Mouse (Mus musculus): ENCODE measurements around the gene Trappc3l.

The Trappc3l gene

DNA sequence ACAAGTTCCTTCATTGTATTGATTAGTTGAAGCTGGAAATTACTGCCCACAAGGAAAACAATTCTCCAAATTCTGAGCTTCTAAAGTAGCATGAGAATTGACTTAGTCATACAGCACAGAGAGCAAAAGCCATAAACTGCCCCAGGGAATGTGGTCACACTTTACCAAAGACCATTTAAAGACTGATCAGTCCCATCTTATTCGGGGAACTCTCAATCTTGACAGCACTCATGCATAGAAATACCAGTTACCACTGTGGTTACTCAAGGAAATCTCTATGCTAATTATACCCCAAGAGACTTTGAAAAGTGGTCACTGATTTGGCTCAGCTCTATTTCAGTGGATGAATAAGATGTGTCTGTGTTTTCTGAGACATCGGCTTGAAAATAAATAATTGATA, 57.8 kb downstream of the Trappc3l start:
- DNase-seq (ENCODE audit: low read depth, low spot score): no peak

DNA sequence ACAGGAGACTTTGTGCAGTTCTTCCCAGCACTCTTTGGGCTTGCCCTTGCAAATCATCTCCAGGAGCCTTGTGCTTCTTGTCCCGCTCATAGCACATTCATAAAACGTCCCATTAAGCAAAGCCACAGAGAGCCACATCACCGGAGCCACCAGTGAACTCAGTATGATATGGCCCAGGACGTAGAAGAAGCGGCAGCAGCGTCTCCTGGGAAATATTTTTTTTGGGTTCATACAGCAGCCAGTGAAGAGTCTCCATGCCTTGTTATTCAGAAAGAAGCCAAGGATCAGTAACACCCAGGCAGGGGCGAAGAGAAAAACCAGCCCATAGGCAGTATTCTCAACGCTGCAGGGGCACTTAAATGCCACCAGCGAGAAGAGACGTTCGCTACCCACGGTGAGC, 58.6 kb downstream of the Trappc3l start:
- DNase-seq (ENCODE audit: low read depth, low spot score): no peak

- peak; percentile 92 for DNase-seq (ENCODE audit: low read depth, low spot score)
Observed at GRCm38 (mm10) chr10:34096418-34096883, 59.1 kb downstream of the Trappc3l start, which contains the start of gene Calhm5. TSS of gene Calhm5 (minus strand) at chr10:34096519.

GRCm38 (mm10) chr10:34110863-34111465, 73.6 kb downstream of the Trappc3l start:
- peak; percentile 30 for DNase-seq (ENCODE audit: low read depth, low spot score)

DNA sequence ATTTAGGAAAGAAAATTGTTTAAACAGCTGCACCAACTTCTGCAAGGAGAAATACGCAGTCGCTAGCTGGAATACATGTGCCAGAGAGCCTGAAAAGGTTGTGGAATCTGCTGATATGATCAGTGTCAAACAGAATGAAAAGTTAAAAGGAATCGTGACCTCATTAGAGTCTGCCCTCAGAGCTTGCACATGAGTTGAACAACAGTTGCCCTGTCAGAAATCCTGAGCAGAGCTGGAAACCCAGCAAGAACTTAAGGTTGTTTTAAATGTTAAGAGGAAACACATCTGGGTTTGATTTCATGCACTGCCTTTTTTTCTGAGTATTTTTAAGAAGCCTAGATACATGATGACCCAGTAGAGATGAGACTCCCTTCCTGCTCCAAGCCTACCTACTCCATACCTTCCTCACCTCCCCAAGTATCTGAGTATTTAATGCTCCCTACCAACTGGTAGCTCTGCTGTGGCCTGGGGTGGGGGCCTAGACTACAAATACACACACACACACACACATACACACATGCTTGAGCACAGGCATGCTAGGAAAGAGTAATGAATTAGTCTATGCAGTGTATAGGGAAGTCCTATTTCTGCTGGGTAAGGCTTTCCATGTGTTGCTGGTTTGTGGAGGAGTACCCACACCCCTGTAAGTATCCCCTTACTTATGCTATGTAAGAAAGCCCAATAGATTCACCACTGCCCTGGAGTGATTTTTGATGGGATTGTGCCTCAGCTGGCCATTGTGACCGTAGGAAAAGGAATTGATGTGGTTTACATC, 74.8 kb downstream of the Trappc3l start:
- no peak for DNase-seq (ENCODE audit: low read depth, low spot score)

DNA sequence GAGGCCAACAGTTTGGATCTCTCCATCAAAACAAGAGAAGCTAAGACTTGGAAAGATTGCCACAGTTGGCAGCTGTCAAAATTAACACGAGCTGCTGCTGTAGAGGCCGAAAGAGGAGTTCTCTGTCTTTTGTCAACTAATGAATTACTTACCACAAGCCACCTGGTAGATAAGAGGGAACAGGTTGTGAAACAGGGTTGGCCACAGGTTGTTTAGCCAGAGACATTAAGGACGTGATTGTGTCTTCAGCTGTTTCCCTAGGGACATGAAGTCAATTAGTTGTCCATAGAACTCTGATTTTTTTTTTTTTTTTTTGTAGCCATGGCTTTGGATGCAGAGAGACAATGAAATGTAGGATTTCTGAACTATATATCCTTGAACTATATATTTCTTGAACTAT, 79.7 kb downstream of the Trappc3l start:
- no peak for DNase-seq (ENCODE audit: low read depth, low spot score)

GRCm38 (mm10) chr10:34117770-34118169, 80.4 kb downstream of the Trappc3l start:
- DNase-seq (ENCODE audit: low read depth, low spot score): no peak

DNA sequence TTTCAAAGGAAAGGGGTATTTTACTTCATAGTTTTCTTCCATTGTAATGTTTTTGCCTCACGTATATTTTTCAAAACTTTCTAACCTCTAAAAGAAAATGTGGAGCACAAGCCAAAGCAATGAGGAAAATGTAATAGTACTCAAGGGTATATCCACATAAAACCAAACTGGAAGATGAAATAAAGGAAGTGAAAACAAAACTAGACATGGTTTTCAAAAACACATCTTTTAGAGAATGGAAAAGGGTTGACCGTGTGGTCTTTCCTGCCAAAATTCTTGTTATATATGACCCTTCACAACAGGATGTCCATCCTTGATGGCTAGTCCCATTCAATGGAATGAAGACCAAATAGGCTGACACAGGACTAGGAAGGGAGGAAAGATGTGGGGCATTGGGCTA, 81.0 kb downstream of the Trappc3l start:
- no peak for DNase-seq (ENCODE audit: low read depth, low spot score)

DNA sequence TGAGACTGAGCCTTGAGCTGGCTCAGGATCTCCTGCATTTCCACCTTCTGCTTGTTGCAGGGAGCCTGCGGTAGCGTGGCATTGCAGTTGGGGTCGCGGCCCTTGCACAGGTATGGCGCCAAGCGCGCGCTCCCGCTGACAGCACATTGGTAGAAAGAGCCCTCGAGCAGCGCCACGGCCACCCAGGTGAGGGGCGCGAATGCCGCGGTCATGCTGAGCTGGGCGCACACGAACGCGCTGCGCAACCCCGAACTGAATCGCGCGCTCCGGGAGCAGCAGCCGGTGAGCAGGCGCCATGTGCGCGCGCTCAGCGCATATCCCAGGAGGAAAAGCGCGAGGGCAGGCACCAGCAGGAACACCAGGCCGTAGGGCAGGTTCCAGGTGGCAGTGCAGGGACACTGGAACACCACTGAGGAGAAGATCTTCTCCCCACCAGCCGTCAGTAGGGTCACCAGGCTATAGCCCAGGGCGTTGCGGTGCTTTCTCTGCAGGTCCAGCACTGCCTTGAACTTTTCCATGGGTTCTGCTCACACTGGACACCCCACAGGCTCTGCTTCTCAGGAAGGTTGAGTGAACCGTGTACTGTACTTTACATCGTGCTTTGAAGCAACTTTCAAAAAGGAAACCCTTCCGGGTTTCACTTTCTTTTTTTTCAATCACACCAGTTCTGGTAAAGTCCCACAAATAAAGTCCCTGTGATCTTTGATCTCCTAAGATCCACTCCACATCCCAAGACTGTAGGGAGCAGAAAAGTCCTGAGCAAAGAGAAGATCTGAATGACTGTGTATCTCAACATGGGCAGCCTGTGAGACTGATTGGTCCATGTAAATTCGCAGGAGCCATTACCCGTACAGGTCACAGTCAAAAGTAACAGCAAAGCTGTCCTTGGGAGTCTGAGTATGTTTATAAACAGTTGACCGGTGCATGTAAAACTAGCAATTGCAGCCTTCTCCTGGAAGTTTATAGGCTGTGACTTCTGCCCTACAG, 90.3 kb downstream of the Trappc3l start, which contains the start of gene Calhm6:
Gene Calhm6 (minus strand): TSS at position 593 of the 987 bp plus-strand sequence.
- DNase-seq (ENCODE audit: low read depth, low spot score): peak; percentile 88

DNA sequence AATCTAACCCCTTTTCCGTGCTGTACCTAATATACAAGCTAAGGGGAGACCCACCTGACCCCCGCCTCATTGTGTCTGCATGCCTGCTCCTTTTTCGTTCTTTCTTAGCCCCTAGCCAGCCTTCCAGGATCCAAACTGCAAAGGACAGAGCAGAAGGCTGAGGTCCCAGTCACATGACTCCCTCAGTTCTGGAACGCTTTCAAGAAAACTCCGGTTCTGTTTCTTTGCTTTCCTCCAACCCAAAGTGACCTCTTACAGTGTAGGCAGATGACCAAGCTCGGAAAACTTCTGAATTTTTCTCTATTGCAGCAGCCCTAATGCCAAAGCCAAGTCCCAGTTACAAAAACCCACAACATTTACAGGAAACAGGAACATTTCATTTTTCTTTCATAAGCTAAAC, 91.0 kb downstream of the Trappc3l start:
- DNase-seq (ENCODE audit: low read depth, low spot score): peak; percentile 15

DNA sequence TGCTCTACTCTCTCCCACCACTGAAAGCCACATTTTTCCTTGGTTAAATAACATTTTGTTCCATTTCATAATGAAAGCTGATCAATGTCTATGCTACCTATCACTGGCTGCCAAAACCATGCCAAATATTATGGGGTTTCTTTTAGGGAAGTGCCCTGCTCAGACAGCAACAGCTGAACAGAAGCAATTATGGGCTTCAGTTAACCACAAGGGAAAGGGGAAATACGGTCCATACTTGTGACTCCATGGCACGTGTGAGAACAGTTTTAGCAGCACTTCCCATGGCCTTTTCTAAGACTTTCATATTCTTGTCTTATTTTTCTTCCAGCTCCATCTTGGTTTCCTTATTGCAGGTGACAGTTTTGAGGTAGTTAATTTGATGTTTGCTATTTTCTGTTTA, 94.0 kb downstream of the Trappc3l start:
- DNase-seq (ENCODE audit: low read depth, low spot score): no peak

- DNase-seq (ENCODE audit: low read depth, low spot score): no peak
Observed at GRCm38 (mm10) chr10:34136432-34136831, 99.0 kb downstream of the Trappc3l start.

GRCm38 (mm10) chr10:34138027-34138426, 100.6 kb downstream of the Trappc3l start:
- no peak for DNase-seq (ENCODE audit: low read depth, low spot score)

- DNase-seq (ENCODE audit: low read depth, low spot score): peak; percentile 23
Observed at GRCm38 (mm10) chr10:34139768-34140167, 102.4 kb downstream of the Trappc3l start.

GRCm38 (mm10) chr10:34141693-34142092, 104.3 kb downstream of the Trappc3l start:
- DNase-seq (ENCODE audit: low read depth, low spot score): no peak

DNA sequence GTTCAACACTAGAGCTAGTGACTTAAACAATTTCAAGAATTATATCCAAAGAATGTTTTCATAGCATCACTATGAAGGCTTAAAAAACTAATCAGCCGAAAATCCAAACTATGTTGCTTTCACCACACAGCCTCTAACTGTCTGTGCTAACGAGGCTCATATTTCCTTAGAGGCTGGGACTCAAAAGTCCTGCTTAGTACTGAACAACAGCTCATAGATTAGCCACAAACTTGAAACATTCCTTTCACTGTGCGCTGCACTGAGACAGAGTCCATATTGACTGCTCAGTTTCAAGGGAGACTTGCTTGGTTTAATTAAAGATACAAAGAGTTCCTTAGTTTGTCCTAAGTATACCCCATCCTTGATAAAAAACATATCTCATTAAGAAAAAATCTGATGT, 112.4 kb downstream of the Trappc3l start:
- no peak for DNase-seq (ENCODE audit: low read depth, low spot score)

- no peak for DNase-seq (ENCODE audit: low read depth, low spot score)
Observed at GRCm38 (mm10) chr10:34150454-34150853, 113.1 kb downstream of the Trappc3l start.

DNA sequence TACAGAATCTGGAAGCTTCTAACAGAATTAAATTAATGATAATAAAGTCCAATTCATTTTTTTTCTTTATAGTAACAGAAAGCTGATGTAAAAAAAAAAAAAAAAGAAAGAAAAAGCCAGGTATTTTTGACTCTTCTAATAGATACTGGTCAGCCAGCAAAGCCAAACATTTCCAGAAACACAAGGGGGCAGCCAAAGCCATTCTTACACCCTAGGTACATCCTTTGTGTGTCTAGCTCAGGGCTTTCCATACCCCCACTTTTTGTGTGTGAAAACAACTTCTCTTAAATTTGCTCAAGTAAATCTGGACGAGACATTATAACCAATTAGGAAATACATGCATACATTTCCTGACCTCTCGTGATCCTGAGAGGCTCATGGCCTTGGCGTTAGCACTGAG, 114.4 kb downstream of the Trappc3l start:
- DNase-seq (ENCODE audit: low read depth, low spot score): no peak

- no peak for DNase-seq (ENCODE audit: low read depth, low spot score)
Observed at GRCm38 (mm10) chr10:34155796-34156554, 118.6 kb downstream of the Trappc3l start.
